Mouse (Mus musculus): ENCODE results near the gene Gm20931. TPM values are rescaled to one million over a fixed set of nuclear protein-coding genes. Genes with fewer than 3 reads are reported as not detected.
"Not testable (repeated sequence)": the region's sequence is repeated elsewhere in the genome, so short reads cannot be mapped to it uniquely, and the experiment has no call there.

Gene Gm20931
- total RNA-seq (2014; fragmentation: Nextera tagmentation): not detected in 2 replicates
- not detected in 2 replicates for total RNA-seq (2017)
- polyA plus RNA-seq (2012): not detected in 2 replicates

DNA sequence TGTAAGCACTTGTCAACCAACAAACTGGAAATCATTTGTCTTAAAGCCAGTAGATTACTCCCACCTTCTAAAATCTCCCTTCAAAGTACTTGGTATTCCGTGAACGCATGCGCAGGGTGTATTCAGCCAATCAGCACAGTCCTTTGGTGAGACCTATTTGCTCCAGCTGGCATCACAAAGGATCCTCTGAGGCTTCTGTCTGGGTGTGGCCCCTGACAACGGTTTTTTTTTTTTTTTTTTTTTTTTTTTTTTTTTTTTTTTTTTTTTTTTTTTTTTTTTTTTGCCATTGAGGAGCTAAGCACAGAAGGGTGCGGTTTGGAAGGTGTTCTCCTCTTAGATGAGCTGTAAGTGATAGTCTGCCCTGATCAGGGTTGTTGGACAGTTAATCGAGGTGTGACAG lies at the start of gene Gm20931:
TSS of gene Gm20931 (plus strand) at position 301 of the 400 bp plus-strand sequence.
- not testable (repeated sequence) for ATAC-seq (ENCODE audit: extremely low read depth, insufficient number of reproducible peaks, low FRiP score, poor library complexity, severe bottlenecking); H3K4me1 ChIP-seq (ENCODE audit: insufficient read depth, low read depth, low read length); H3K4me3 ChIP-seq (ENCODE audit: low read depth, low read length); H3K36me3 ChIP-seq (replicated peaks); H3K9me3 ChIP-seq (replicated peaks); DNase-seq (ENCODE audit: low spot score); H3K27me3 ChIP-seq (ENCODE audit: insufficient read depth, low read length)
